Mouse (Mus musculus) forebrain, postnatal 0 days (tissue): ENCODE measurements around the gene Cmas. TPM values are rescaled to one million over a fixed set of nuclear protein-coding genes. Genes with fewer than 3 reads are reported as not detected.

Experiments used
- ATAC-seq: fragments of 200-750 bp; cut with Nextera tagmentation; 2 replicates; pipeline ENCODE4 v1.8.0; 2017; ENCODE audit warnings: mild to moderate bottlenecking, moderate library complexity
- DNase-seq: peaks from one replicate; pipeline ENCODE4 v3.0.0-alpha.2; 2015
- H3K27ac ChIP-seq: fragments of 300-500 bp; sonication (generic); 2 replicates; pipeline ENCODE4 v1.5.1; 2014; ENCODE audit warnings: low read depth, mild to moderate bottlenecking, antibody characterized with exemption, low read length, moderate library complexity, mixed read lengths
- H3K27me3 ChIP-seq: fragments of 300-500 bp; sonication (generic); 2 replicates; pipeline ENCODE4 v1.6.1; 2014; ENCODE audit warnings: mild to moderate bottlenecking, low read length, mixed read lengths; ENCODE audit not compliant: insufficient read depth
- H3K36me3 ChIP-seq: fragments of 300-500 bp; sonication (generic); 2 replicates; pipeline ENCODE4 v1.6.1; 2014; ENCODE audit warnings: mild to moderate bottlenecking, moderate library complexity; ENCODE audit not compliant: insufficient read depth
- H3K4me1 ChIP-seq: fragments of 300-500 bp; sonication (generic); 2 replicates; pipeline ENCODE4 v1.6.1; 2014; ENCODE audit warnings: antibody characterized with exemption; ENCODE audit not compliant: insufficient read depth
- H3K4me2 ChIP-seq: fragments of 300-500 bp; sonication (generic); 2 replicates; pipeline ENCODE4 v1.6.1; 2014; ENCODE audit warnings: low read depth, mild to moderate bottlenecking, moderate library complexity
- H3K4me3 ChIP-seq: fragments of 300-500 bp; sonication (generic); 2 replicates; pipeline ENCODE4 v1.5.1; 2014; ENCODE audit warnings: low read depth, low read length, mixed read lengths
- H3K9ac ChIP-seq: fragments of 300-500 bp; sonication (generic); 2 replicates; pipeline ENCODE4 v1.6.1; 2014; ENCODE audit warnings: mild to moderate bottlenecking
- H3K9me3 ChIP-seq: fragments of 300-500 bp; sonication (generic); 2 replicates; pipeline ENCODE4 v1.6.1; 2016; ENCODE audit warnings: low read length
- CTCF ChIP-seq: sonication (generic); IDR thresholded peaks from 2 replicates; pipeline ENCODE4 v1.5.1; 2016; ENCODE audit warnings: antibody characterized with exemption, control low read depth, low read depth
- WGBS: fragments of 180-500 bp; shearing (Covaris S2); extraction: QIAGEN DNeasy Blood & Tissue Kit; methylation state at CpG from one replicate; pipeline ENCODE4 v1.1.7; 2014; 5-methylcytosine and 5-hydroxymethylcytosine counted together
- polyA plus RNA-seq: library from polyadenylated mRNA; unstranded; fragments of >200 nt; fragmentation: Nextera tagmentation; extraction: Ambion mirVana; gene quantifications from 2 replicates; pipeline ENCODE4 v1.2.1, GENCODE M21; 2015
- total RNA-seq: library from RNA; depleted of rRNA; stranded (reverse); fragments of >200 nt; gene quantifications from 2 replicates; pipeline ENCODE4 v1.2.3, GENCODE M21; 2014; rRNA removed

Gene Cmas
- total and polyA plus RNA-seq, 2 experiments from 2014 or later: 132 to 178 TPM

DNA sequence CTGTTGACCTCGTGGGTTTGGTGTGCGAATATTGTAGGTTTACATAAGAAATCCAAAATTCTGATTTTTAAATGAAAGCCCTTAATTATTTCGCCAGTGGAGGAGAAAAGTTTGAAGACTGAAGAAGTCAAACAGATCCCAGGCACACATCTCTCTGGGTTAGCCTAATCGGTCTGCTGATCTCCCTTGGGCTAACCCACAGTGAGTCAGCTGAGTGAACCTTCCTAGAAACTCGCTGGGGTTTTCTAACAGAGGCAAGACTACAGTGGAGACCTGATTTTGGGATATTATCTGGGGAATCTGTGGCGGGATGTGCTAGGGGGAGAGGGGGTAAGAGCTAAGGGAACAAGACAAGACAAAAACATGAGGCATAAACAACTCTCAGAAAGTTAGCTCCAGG lies 53.8 kb downstream of the Cmas start:
- Histone ChIP-seq H3K9me3 (no peaks in the 10 kb centered on the region), H3K27ac (no peak overlapping the region), H3K4me3 (no peak overlapping the region), H3K36me3 (no peaks in the 10 kb centered on the region), H3K27me3 (no peaks in the 10 kb centered on the region), H3K9ac (no peak overlapping the region), H3K4me2 (no peak overlapping the region), H3K4me1 (no peaks in the 10 kb centered on the region)
- ATAC-seq: no peak
- no peak for TF ChIP-seq CTCF
- DNase-seq: no peak
- WGBS: 76% methylated on average over 6 of the region's 6 CpGs

GRCm38 (mm10) chr6:142812969-142813368 lies 56.5 kb downstream of the Cmas start:
- Histone ChIP-seq H3K9me3 (no peaks in the 10 kb centered on the region), H3K4me3 (no peak overlapping the region), H3K4me1 (no peaks in the 10 kb centered on the region), H3K9ac (no peak overlapping the region), H3K27me3 (no peaks in the 10 kb centered on the region), H3K36me3 (no peaks in the 10 kb centered on the region), H3K4me2 (no peak overlapping the region), H3K27ac (no peak overlapping the region)
- ATAC-seq: no peak
- no peak for TF ChIP-seq CTCF
- DNase-seq: no peak
- WGBS: 47% methylated on average over 5 of the region's 5 CpGs

DNA sequence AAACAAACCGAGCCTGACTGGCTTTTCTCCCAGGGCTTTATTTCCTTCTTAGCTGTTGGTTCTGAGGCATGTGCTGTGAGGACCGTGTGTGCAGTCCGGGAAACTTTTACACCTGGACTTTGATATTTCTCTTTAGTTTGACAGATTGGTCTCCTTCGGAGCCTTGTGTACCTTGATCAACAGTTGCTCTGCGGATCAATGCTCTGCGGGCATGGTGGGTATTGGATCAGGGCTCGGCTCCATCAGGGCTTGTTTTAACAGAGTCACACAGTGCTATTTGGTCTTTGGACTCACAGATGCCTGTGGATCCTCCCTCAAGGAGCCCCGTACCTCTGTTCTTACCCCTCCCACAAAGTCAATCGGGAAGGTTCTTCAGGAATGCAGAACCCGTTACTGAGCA lies 57.5 kb downstream of the Cmas start:
- ATAC-seq: no peak
- Histone ChIP-seq H3K27me3 (no peaks in the 10 kb centered on the region), H3K4me1 (no peaks in the 10 kb centered on the region), H3K9me3 (no peaks in the 10 kb centered on the region), H3K4me3 (peak overlapping the region; percentile 29), H3K27ac (no peak overlapping the region), H3K36me3 (no peaks in the 10 kb centered on the region), H3K4me2 (peak overlapping the region; percentile 46), H3K9ac (no peak overlapping the region)
- no peak for TF ChIP-seq CTCF
- DNase-seq: no peak
- 48% methylated on average over 10 of the region's 10 CpGs for WGBS

- Histone ChIP-seq H3K9me3 (no peaks in the 10 kb centered on the region), H3K9ac (0 out of 2 replicates have a peak overlapping the region, but pooled peaks have one; percentile 23), H3K4me2 (peak overlapping the region; percentile 46), H3K4me1 (no peaks in the 10 kb centered on the region), H3K36me3 (no peaks in the 10 kb centered on the region), H3K27me3 (no peaks in the 10 kb centered on the region), H3K27ac (no peak overlapping the region), H3K4me3 (peak overlapping the region; percentile 29)
- 3% methylated on average over 15 of the region's 15 CpGs for WGBS
- DNase-seq (peak; percentile 94), ATAC-seq (peak; percentile 83)
- peak; percentile 91 for TF ChIP-seq CTCF
Measured at GRCm38 (mm10) chr6:142814495-142814921, 58.0 kb downstream of the Cmas start.

DNA sequence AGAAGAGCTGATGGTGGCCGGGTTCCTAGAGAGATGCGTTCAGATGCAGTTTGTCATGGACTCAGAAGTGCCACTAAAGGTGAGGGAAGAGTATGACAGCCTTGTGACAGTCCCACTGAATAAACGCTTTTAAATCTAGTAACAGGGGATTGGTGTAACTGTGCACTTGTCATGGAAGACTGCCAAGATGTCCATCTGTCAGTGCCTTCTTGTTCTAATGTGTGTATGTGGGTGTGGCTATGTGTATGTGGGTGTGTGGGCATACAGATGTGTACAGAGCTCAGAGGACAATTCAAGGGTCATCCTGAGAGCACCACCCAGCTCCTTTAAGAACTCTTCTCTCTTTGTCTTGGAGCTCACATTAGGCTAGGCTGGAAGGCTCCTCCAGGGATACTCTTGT lies 59.0 kb downstream of the Cmas start:
- no peak overlapping the region for H3K4me2 ChIP-seq
- H3K27me3 ChIP-seq: no peaks in the 10 kb centered on the region
- WGBS: 45% methylated on average over 3 of the region's 3 CpGs
- H3K9ac ChIP-seq: no peak overlapping the region
- ATAC-seq: peak; percentile 40; the same call in 1 of the 2 replicates
- H3K4me1 ChIP-seq: no peaks in the 10 kb centered on the region
- DNase-seq: no peak
- no peaks in the 10 kb centered on the region for H3K36me3 ChIP-seq
- no peak overlapping the region for H3K4me3 ChIP-seq
- H3K9me3 ChIP-seq: no peaks in the 10 kb centered on the region
- TF ChIP-seq CTCF: no peak
- no peak overlapping the region for H3K27ac ChIP-seq

DNA sequence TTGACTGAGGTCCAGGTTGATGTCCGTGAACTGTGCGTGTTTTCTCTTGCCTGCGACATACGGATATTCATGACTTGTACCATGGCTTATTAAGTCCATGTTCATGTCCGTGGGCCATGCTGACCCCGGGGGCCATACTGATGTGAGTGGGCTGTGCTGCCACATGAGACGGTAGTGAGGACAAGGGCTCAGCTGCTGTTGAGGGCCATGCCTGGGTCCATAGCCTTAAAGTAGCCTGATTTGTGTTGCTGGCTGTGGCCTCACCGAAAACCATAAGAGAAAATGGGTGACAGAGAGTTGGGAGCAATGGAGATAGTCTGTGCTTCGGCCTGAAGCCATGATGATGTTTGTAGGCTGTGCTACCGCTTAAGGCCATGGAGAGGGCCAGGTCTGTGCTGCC lies 61.8 kb downstream of the Cmas start:
- ATAC-seq (no peak), DNase-seq (no peak)
- H3K36me3 ChIP-seq: no peaks in the 10 kb centered on the region
- H3K27ac ChIP-seq: no peak overlapping the region
- H3K9me3 ChIP-seq: no peaks in the 10 kb centered on the region
- no peak overlapping the region for H3K9ac ChIP-seq
- H3K4me2 ChIP-seq: no peak overlapping the region
- no peak for TF ChIP-seq CTCF
- H3K4me1 ChIP-seq: no peaks in the 10 kb centered on the region
- 97% methylated on average over 10 of the region's 10 CpGs for WGBS
- no peaks in the 10 kb centered on the region for H3K27me3 ChIP-seq
- no peak overlapping the region for H3K4me3 ChIP-seq

- Histone ChIP-seq H3K27me3 (no peaks in the 10 kb centered on the region), H3K36me3 (no peaks in the 10 kb centered on the region), H3K4me2 (no peak overlapping the region), H3K4me1 (no peaks in the 10 kb centered on the region), H3K27ac (no peak overlapping the region), H3K9me3 (no peaks in the 10 kb centered on the region), H3K4me3 (no peak overlapping the region), H3K9ac (no peak overlapping the region)
- TF ChIP-seq CTCF: no peak
- 83% methylated on average over 5 of the region's 5 CpGs for WGBS
- ATAC-seq (no peak), DNase-seq (no peak)
Measured at GRCm38 (mm10) chr6:142823008-142823787, 66.7 kb downstream of the Cmas start.

Other genes with a start within 250 kb of the Cmas start
- 158 and 164 TPM in 2 replicates for gene Ldhb, start 248.7 kb upstream of the Cmas start, total RNA-seq
- gene Ldhb, start 248.7 kb upstream of the Cmas start, polyA plus RNA-seq: 426 and 454 TPM in 2 replicates
- 8.8 and 10.0 TPM in 2 replicates for gene Kcnj8, start 185.1 kb upstream of the Cmas start, total RNA-seq
- gene Kcnj8, start 185.1 kb upstream of the Cmas start, polyA plus RNA-seq: 8.2 and 8.9 TPM in 2 replicates
- 6.5 and 9.6 TPM in 2 replicates for gene Abcc9, start 54.4 kb upstream of the Cmas start, total RNA-seq
- 1.0 and 1.8 TPM in 2 replicates for gene Abcc9, start 54.4 kb upstream of the Cmas start, polyA plus RNA-seq
- 0.05 and 0.15 TPM in 2 replicates for gene Sult6b2, start 47.8 kb downstream of the Cmas start, total RNA-seq
- gene Sult6b2, start 47.8 kb downstream of the Cmas start, polyA plus RNA-seq: 0.12 and 0.24 TPM in 2 replicates
- gene St8sia1, start 207.8 kb downstream of the Cmas start, total RNA-seq: 10.8 and 15.5 TPM in 2 replicates
- gene St8sia1, start 207.8 kb downstream of the Cmas start, polyA plus RNA-seq: 2.3 and 3.5 TPM in 2 replicates